Mouse (Mus musculus): ENCODE data around the gene Pcdh9. TPM values are rescaled to one million over a fixed set of nuclear protein-coding genes. Genes with fewer than 3 reads are reported as not detected.

Pcdh9 gene
- polyA plus RNA-seq, 1 experiment from 2014 or later: 179 TPM

GRCm38 (mm10) chr14:93009147-93010064, 881.1 kb downstream of the Pcdh9 start:
- no peaks in the 10 kb centered on the region for H3K9me3 ChIP-seq
- H3K27me3 ChIP-seq: no peaks in the 10 kb centered on the region
- H3K36me3 ChIP-seq: no peaks in the 10 kb centered on the region
- H3K4me3 ChIP-seq: no peak overlapping the region
- peak overlapping the region; percentile 26; the same call in 1 of the 2 replicates for H3K27ac ChIP-seq
- no peak overlapping the region for H3K9ac ChIP-seq
- 36% methylated on average over 5 of the region's 5 CpGs for WGBS
- H3K4me2 ChIP-seq: no peak overlapping the region
- 0 out of 2 replicates have a peak, but pooled peaks cover 7% of the 10 kb centered on the region for H3K4me1 ChIP-seq (replicated peaks)
- peak; percentile 91 for ATAC-seq (ENCODE audit: low FRiP score)
